Mouse (Mus musculus): ENCODE results near the gene Ccng1. TPM values are rescaled to one million over a fixed set of nuclear protein-coding genes. Genes with fewer than 3 reads are reported as not detected.

Ccng1 gene
- polyA plus RNA-seq, 1 experiment from 2014 or later: 40.4 TPM

DNA sequence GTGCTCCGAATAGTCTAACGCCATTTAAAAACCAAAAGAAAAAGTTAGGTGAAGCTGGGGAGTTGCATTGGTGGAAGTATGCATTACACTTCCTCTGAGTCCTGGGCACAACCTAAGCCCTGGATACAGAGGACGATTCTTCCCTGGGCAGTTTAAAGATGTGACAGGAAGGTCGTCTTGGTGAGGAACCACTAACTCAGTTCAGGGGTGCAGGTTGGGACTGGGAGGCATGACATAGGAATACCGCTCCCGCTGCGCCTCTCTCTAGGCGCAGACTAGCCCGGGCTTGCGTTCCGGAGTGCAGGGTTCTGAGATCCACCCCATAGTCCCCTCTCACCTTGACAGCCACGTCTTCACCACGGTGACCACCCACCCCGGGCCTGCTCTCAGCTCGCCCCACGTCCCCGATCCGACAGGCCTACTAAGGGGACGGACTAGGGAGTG lies 425 bp downstream of the Ccng1 start:
- no peaks in the 10 kb centered on the region for H3K27me3 ChIP-seq (replicated peaks)
- WGBS: 3% methylated on average over 19 of the region's 19 CpGs
- no peaks in the 10 kb centered on the region for H3K36me3 ChIP-seq
- no peak overlapping the region for H3K27ac ChIP-seq
- H3K4me3 ChIP-seq: peak overlapping the region; percentile 81
- no peaks in the 10 kb centered on the region for H3K9me3 ChIP-seq
- peak; percentile 87 for ATAC-seq (ENCODE audit: low FRiP score, low read depth)
- peak overlapping the region; percentile 82 for H3K9ac ChIP-seq
- H3K4me2 ChIP-seq (replicated peaks): peak overlapping the region; percentile 77
- H3K4me1 ChIP-seq: no peaks in the 10 kb centered on the region

DNA sequence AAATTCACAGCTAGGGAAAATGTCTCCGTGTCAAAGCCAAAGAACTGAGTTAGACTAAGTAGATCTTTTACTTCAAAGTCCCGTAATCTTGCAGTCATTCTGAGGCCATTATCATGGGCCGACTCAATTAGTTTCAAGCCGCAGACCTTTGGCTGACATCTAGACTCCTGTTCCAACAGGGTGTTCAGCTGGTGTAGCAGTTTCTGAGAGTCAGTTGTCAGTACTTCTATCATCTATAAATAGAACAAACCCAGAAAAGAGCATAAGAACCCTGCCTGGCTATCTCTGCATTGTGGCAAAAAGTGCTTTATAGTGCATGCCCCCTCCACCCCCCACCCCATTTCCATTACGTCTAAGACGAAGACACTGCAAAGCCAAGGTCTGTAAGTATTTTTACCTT lies 1.3 kb downstream of the Ccng1 start:
- no peak for ATAC-seq (ENCODE audit: low FRiP score, low read depth)
- Histone ChIP-seq H3K4me1 (no peaks in the 10 kb centered on the region), H3K4me2 (replicated peaks) (peak overlapping the region; percentile 77; the same call in 1 of the 2 replicates), H3K27ac (no peak overlapping the region), H3K27me3 (replicated peaks) (no peaks in the 10 kb centered on the region), H3K9ac (no peak overlapping the region), H3K9me3 (no peaks in the 10 kb centered on the region), H3K4me3 (no peak overlapping the region), H3K36me3 (no peaks in the 10 kb centered on the region)
- WGBS: 78% methylated on average over 6 of the region's 6 CpGs

DNA sequence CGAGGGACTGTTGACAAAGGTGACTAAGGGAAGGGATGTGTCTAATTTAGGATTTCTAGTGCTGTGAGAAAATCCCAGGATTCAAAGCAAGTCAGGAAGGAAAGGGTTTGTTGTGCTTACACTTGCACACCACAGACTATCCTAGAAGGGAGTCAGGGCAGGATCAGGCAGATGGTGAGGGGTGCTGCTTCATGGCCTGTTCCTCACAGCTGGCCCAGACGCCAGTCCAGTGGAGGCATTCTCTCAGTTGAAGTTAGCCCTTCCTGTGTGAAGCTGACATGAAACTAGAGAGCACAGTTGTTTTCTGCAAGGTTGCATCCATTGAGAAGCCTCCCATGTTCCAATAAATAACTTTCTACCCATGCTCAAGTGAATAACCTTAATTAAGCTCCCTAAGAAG lies 7.4 kb downstream of the Ccng1 start:
- Histone ChIP-seq H3K9ac (no peak overlapping the region), H3K4me2 (replicated peaks) (no peak overlapping the region), H3K36me3 (no peaks in the 10 kb centered on the region), H3K27ac (no peak overlapping the region), H3K4me1 (no peaks in the 10 kb centered on the region), H3K4me3 (no peak overlapping the region), H3K27me3 (replicated peaks) (no peaks in the 10 kb centered on the region), H3K9me3 (no peaks in the 10 kb centered on the region)
- no peak for ATAC-seq (ENCODE audit: low FRiP score, low read depth)
- WGBS: 72% methylated on average over 2 of the region's 2 CpGs

DNA sequence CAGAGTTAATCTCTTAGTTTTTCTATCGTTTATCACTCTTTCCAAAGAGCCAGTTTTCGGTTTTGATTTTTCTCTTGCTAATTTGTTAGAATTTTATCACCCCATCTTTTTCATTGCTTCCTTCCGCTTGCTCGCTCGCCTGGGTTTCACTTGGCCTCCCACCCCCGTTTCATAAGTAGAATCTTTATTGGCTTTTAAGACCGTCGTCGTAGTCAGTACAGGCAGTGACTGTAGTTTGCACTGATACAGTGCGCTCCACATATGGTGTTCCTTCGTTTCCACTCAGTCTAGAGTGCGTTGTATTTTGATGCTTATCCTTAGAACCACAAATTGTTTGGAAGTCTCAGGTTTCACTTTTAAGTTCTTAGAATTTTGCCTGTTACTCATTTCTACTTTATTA lies 8.8 kb downstream of the Ccng1 start:
- Histone ChIP-seq H3K27me3 (replicated peaks) (no peaks in the 10 kb centered on the region), H3K36me3 (peaks cover 4% of the 10 kb centered on the region), H3K4me2 (replicated peaks) (no peak overlapping the region), H3K9ac (no peak overlapping the region), H3K27ac (no peak overlapping the region), H3K4me1 (no peaks in the 10 kb centered on the region), H3K4me3 (no peak overlapping the region), H3K9me3 (no peaks in the 10 kb centered on the region)
- no peak for ATAC-seq (ENCODE audit: low FRiP score, low read depth)
- 91% methylated on average over 12 of the region's 12 CpGs for WGBS

DNA sequence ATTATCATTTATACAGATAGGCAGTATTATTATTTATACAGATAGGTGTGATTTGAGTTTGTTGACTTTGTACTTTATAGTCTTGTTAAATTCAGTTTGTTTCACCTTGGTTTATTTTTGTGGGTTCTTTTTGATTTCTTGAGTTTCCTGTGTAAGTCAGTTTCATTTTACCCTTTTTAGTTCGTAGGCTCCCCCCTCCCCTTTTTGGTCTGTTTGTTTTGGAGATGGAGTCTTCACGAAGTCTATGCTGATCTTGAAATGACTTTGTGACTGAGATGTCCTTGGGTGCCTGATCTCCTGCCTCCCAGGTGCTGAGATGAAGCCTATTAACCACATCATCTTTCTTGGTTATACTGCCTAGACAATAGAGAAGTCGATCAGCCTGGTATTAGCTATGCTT lies 10.8 kb downstream of the Ccng1 start:
- ATAC-seq (ENCODE audit: low FRiP score, low read depth): no peak

DNA sequence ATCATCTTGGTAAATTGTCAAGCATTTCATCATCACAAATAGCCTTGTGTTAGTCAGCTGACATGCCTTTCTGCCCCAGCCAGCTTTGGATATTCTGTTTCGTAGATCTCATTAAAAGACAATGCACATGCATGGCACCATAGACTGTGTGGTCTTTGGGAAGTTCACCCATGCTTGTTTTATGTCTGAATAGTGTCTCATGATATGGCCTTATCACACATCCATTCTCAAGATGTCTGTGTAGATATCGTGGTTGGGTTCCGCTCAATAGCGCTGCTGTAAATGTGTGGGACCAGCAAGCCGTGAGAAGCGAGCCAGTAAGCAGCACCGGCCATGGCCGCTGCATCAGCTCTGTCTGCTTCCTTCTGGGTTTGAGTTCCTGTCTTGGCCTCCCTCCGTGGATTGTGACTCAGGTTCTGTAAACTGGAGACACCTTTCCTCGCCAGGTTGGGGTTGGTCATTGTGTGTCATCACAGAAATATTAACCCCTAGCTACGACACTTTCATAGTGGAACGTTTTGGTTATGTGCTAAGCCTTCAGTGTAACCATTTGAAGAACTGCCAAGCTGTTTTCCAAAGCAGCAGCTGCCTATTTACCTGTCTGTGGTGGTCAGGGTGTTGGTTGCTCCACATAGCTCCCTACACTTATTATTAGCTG lies 13.4 kb downstream of the Ccng1 start:
- H3K4me1 ChIP-seq: no peaks in the 10 kb centered on the region
- no peaks in the 10 kb centered on the region for H3K27me3 ChIP-seq (replicated peaks)
- no peak overlapping the region for H3K27ac ChIP-seq
- 92% methylated on average over 12 of the region's 12 CpGs for WGBS
- H3K4me2 ChIP-seq (replicated peaks): no peak overlapping the region
- peaks cover 39% of the 10 kb centered on the region for H3K36me3 ChIP-seq
- H3K9ac ChIP-seq: no peak overlapping the region
- H3K4me3 ChIP-seq: no peak overlapping the region
- no peak for ATAC-seq (ENCODE audit: low FRiP score, low read depth)
- no peaks in the 10 kb centered on the region for H3K9me3 ChIP-seq

More for the DNA sequence above, 10.8 kb downstream of the Ccng1 start:
- H3K9ac ChIP-seq: no peak overlapping the region
- no peak overlapping the region for H3K4me2 ChIP-seq (replicated peaks)
- WGBS: 84% methylated on average over 3 of the region's 3 CpGs
- H3K27me3 ChIP-seq (replicated peaks): no peaks in the 10 kb centered on the region
- no peaks in the 10 kb centered on the region for H3K9me3 ChIP-seq
- peaks cover 17% of the 10 kb centered on the region for H3K36me3 ChIP-seq
- no peaks in the 10 kb centered on the region for H3K4me1 ChIP-seq
- H3K4me3 ChIP-seq: no peak overlapping the region
- no peak overlapping the region for H3K27ac ChIP-seq

DNA sequence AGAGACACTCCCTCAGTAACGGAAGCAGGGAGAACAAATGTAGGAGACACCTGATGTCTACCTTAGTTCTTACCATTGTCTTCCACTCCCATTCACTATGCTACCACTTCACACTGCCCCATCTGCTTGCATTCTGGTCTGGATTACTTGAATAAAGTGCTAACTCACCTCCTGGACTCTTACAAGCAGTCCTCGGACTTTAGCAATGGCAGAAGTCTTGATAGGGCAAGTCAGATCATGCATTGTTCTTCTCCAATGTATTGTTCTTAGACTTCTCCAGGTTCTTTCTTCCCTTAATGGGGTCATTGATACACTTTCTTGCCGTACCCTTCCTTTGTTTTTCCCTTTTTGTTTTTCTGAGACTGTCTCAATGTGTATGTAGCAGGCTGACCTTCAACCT lies 17.7 kb downstream of the Ccng1 start:
- H3K9me3 ChIP-seq: no peaks in the 10 kb centered on the region
- 90% methylated on average over 3 of the region's 3 CpGs for WGBS
- no peak overlapping the region for H3K4me3 ChIP-seq
- H3K27ac ChIP-seq: no peak overlapping the region
- no peak overlapping the region for H3K4me2 ChIP-seq (replicated peaks)
- peaks cover 16% of the 10 kb centered on the region for H3K4me1 ChIP-seq
- no peaks in the 10 kb centered on the region for H3K27me3 ChIP-seq (replicated peaks)
- H3K9ac ChIP-seq: no peak overlapping the region
- peaks cover 43% of the 10 kb centered on the region for H3K36me3 ChIP-seq
- ATAC-seq (ENCODE audit: low FRiP score, low read depth): no peak

DNA sequence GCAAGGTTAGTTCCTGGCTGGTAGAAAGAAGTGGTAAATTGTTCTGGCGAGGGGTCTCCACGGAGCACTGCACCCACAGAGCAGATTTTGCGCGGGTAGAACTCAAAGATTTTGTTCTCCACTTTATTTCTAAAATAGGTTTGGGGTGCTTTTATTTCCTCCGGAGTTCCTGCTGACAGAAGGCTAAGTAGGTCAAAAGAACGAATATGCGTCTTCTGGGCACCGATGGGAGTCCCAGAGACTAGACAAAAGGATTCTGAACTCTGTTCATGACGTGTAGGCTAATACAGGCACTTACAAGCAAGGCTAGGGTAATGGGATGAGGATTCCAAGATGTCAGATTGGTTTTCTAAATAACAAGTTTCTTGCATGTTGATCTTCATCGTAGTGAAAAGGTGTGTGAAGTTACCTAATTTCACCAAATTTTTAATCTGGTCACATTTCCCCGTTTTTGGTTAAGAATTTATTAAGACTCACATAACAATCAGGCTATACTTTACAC lies 20.8 kb downstream of the Ccng1 start:
- Histone ChIP-seq H3K4me1 (peaks cover 24% of the 10 kb centered on the region), H3K4me3 (peak overlapping the region; percentile 87), H3K9me3 (no peaks in the 10 kb centered on the region), H3K27ac (no peak overlapping the region), H3K4me2 (replicated peaks) (peak overlapping the region; percentile 77), H3K9ac (peak overlapping the region; percentile 89), H3K36me3 (peaks cover 26% of the 10 kb centered on the region), H3K27me3 (replicated peaks) (no peaks in the 10 kb centered on the region)
- ATAC-seq (ENCODE audit: low FRiP score, low read depth): no peak
- WGBS: 7% methylated on average over 11 of the region's 11 CpGs

DNA sequence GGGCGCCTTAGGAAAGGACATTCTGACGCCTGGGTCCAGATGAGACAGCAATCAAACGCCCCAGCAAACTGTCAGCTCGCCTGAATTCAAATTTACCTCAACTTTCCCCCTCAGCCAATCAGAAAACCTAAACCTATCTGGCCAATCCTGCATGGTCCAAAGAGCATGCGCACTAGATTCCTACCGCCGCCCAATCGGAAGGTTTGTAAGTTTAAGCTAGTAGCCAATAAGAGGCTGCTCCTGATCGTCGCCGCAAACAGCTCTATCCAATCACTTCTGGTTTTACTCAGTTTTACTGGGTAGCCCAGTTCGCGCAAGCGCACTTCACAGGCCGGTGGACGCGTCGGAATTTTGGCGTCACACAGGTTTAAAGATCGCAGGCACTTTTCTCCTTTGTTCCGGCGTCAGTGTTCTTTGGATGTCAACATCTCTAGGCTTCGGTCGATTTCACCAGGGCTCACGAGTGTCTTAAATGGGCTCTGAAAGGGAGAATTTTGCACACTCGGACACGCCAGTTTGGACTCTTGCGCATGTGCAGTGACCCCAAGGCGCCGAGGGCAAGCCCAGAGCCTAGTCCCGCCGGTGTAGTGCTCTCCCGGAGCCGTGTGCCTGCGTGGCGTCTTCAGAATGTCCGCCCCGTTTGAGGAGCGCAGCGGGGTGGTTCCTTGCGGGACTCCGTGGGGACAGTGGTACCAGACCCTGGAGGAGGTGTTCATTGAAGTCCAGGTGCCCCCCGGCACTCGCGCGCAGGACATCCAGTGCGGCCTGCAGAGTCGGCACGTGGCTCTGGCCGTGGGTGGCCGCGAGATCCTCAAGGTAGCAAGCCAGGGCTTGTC lies 21.6 kb downstream of the Ccng1 start, which contains the start of the genes Hmmr and Nudcd2:
Hmmr (minus strand) TSS at position 84 of the 836 bp plus-strand sequence.
Nudcd2 (plus strand) TSS at position 329 of the 836 bp plus-strand sequence.
- H3K4me1 ChIP-seq: peaks cover 24% of the 10 kb centered on the region
- H3K9me3 ChIP-seq: no peaks in the 10 kb centered on the region
- no peaks in the 10 kb centered on the region for H3K27me3 ChIP-seq (replicated peaks)
- H3K4me2 ChIP-seq (replicated peaks): peak within 1 kb of the TSS; percentile 77
- H3K4me3 ChIP-seq: peak within 1 kb of the TSS; percentile 87
- peak within 1 kb of the TSS; percentile 33; the same call in 1 of the 2 replicates for H3K27ac ChIP-seq
- H3K36me3 ChIP-seq: peaks cover 19% of the 10 kb centered on the region
- WGBS: under 1% methylated on average over 52 of the region's 52 CpGs
- peak; percentile 99 for ATAC-seq (ENCODE audit: low FRiP score, low read depth)
- H3K9ac ChIP-seq: peak within 1 kb of the TSS; percentile 89

DNA sequence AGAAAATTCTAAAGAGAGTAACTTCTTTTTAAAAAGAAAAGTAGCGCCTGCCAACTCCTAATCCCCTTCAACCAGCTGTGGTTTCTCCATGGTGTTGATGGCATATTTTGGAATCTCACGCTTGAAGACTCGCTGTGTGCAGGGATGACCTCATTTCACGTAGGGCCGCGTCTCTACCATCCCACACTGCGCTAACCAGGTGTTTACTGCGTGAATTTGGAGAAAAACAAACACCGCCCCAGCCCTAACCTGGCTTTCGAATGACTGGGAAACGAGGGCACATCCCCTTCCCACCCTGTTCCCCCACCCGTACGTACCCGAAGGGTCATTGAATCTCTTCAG lies 22.1 kb downstream of the Ccng1 start:
- Histone ChIP-seq H3K27ac (no peak overlapping the region), H3K4me3 (peak overlapping the region; percentile 53), H3K27me3 (replicated peaks) (no peaks in the 10 kb centered on the region), H3K9ac (peak overlapping the region; percentile 36; the same call in 1 of the 2 replicates), H3K9me3 (no peaks in the 10 kb centered on the region), H3K4me2 (replicated peaks) (peak overlapping the region; percentile 72), H3K36me3 (peaks cover 15% of the 10 kb centered on the region), H3K4me1 (peaks cover 24% of the 10 kb centered on the region)
- 2% methylated on average over 14 of the region's 14 CpGs for WGBS
- no peak for ATAC-seq (ENCODE audit: low FRiP score, low read depth)

DNA sequence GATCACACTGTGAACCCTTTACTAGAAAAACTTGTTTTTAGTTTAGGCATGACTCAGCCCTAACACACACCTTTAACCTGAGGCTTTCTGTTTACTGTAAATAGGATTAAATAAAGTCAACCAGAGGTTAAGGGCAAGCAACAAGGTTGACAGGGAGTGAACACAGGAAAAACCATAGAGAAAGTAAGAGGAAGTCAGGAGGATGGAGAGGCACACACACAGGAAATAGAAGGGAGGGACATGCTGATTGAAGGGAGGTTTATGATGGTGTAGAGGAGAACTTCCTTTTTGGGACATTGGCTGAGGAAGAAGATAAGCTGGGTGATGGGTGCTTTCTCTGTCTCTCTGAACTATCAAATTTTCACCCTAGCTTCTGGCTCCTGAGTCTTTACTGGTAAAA lies 36.8 kb downstream of the Ccng1 start:
- no peak for ATAC-seq (ENCODE audit: low FRiP score, low read depth)
- Histone ChIP-seq H3K27me3 (replicated peaks) (no peaks in the 10 kb centered on the region), H3K4me3 (no peak overlapping the region), H3K27ac (no peak overlapping the region), H3K9ac (no peak overlapping the region), H3K36me3 (peaks cover 64% of the 10 kb centered on the region), H3K4me2 (replicated peaks) (no peak overlapping the region), H3K9me3 (no peaks in the 10 kb centered on the region), H3K4me1 (no peaks in the 10 kb centered on the region)

DNA sequence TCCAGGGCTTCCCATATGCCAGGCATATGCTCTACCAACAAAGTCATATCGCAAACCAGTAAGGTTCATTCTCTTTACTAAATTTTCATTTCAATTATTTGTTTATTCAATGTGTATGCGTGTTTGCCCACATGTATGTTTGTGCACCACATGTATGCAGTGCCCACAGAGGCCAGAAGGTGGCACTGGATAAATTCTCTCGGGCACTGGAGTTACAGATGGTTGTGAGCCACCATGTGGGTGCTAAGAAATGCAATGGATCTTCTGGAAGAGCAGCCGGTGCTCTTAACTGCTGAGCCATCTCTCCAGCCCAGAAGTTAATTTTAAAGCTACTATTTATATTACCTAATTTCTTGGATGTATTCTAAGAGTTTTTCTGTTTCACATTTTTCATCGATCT lies 39.6 kb downstream of the Ccng1 start:
- Histone ChIP-seq H3K36me3 (peaks cover 51% of the 10 kb centered on the region), H3K9ac (no peak overlapping the region), H3K4me2 (replicated peaks) (no peak overlapping the region), H3K4me3 (no peak overlapping the region), H3K4me1 (no peaks in the 10 kb centered on the region), H3K9me3 (no peaks in the 10 kb centered on the region), H3K27me3 (replicated peaks) (no peaks in the 10 kb centered on the region), H3K27ac (no peak overlapping the region)
- ATAC-seq (ENCODE audit: low FRiP score, low read depth): no peak
- WGBS: 96% methylated on average over 5 of the region's 5 CpGs
